Mouse (Mus musculus) ES-E14 (cell line): ENCODE results near the gene Meox1.

ENCODE experiments used
- CHD2 ChIP-seq: IDR thresholded peaks from 2 replicates; pipeline ENCODE4 v1.6.1; 2014; ENCODE audit warnings: mild to moderate bottlenecking, low read depth, low read length, inconsistent platforms
- MAFK ChIP-seq: IDR thresholded peaks from 2 replicates; pipeline ENCODE4 v1.6.1; 2014; ENCODE audit warnings: mild to moderate bottlenecking, low read depth, low read length, inconsistent platforms; ENCODE audit not compliant: insufficient read depth
- ZC3H11A ChIP-seq: IDR thresholded peaks from 2 replicates; pipeline ENCODE4 v1.6.1; 2012; ENCODE audit warnings: low read depth, mild to moderate bottlenecking, inconsistent platforms, low read length, borderline replicate concordance

DNA sequence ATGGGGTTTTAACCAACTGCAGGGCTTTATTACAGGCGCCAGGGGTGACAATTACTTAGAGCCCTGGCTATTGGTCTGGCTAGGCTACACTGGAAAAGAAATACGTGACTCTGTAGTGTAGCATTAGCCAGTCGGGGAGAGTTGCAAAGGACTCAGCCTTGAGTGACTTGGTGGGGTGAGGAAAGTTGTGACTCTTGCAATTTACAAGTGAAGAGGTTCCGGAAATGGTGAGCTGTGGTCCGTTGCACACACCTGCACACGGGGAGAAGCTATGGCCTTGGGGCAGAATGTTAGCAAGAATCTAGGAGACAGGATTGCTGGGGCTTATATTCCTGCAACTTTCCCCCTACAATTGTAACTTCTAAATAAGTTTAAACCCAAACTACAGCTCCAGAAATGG, 31.5 kb upstream of the Meox1 start:
- no peak for TF ChIP-seq ZC3H11A
- no peak for TF ChIP-seq MAFK
- no peak for TF ChIP-seq CHD2
